ENCODE assay signal across 13 mouse cellular contexts in genomic region chr10:31352845-31353427, GRCm38 (mm10).
"Had no signal": no experiment of that assay in that cellular context is flagged by ENCODE, and none has a peak within 500 bp of the region (broad histone marks: within the 10 kb centered on the region; RNA-seq: fewer than 3 reads in every experiment).

No protein-coding gene starts in this region.

- H3K9ac ChIP-seq: kidney, embryonic 15.5 days; limb, embryonic 13.5 days; liver, embryonic 14.5 days; neural tube, embryonic 13.5 days had no signal

- H3K36me3 ChIP-seq: kidney, embryonic 15.5 days; limb, embryonic 13.5 days; neural tube, embryonic 13.5 days had no signal

- H3K27me3 ChIP-seq: kidney, embryonic 15.5 days; limb, embryonic 13.5 days; neural tube, embryonic 13.5 days had no signal

- H3K4me1 ChIP-seq: kidney, embryonic 15.5 days; limb, embryonic 13.5 days; neural tube, embryonic 13.5 days had no signal

- ATAC-seq: intestine, embryonic 16.5 days had no signal

- DNase-seq: kidney, adult 2 months; kidney, postnatal 14 days; left cerebral cortex, postnatal 4 days; lung, adult 18-20 months; right cerebral cortex, adult 18-20 months; right cerebral cortex, postnatal 25 days; thymus, adult 18-20 months; thymus, postnatal 14 days had no signal

- H3K4me2 ChIP-seq: kidney, embryonic 15.5 days; limb, embryonic 13.5 days; neural tube, embryonic 13.5 days had no signal

- H3K9me3 ChIP-seq: kidney, embryonic 15.5 days; limb, embryonic 13.5 days; neural tube, embryonic 13.5 days had no signal

- H3K27ac ChIP-seq: kidney, embryonic 15.5 days; limb, embryonic 13.5 days; liver, embryonic 14.5 days; neural tube, embryonic 13.5 days had no signal

- H3K4me3 ChIP-seq: kidney, embryonic 15.5 days; limb, embryonic 13.5 days; neural tube, embryonic 13.5 days had no signal
